ENCODE assay signal across 8 mouse cellular contexts in genomic region chr12:98258845-98259517, GRCm38 (mm10). TPM values are rescaled to one million over a fixed set of nuclear protein-coding genes. Genes with fewer than 3 reads are reported as not detected.
A peak's percentile ranks its signal among the peaks of the same experiment; 100 is the strongest.
DNase-seq lines count a peak whose midpoint lies in the region; ATAC-seq and TF ChIP-seq lines count a peak whose summit lies in the region.

TSS of gene Galc (minus strand) at chr12:98259459.

- no peaks in the 10 kb centered on the region for H3K36me3 ChIP-seq in limb, embryonic 13.5 days
- H3K36me3 ChIP-seq in midbrain, embryonic 15.5 days (replicated peaks) = no peaks in the 10 kb centered on the region

- 0 out of 2 replicates have a peak, but pooled peaks cover 4% of the 10 kb centered on the region for H3K4me1 ChIP-seq in embryonic fibroblast, embryonic 13.5 days (ENCODE audit: control insufficient read depth, insufficient read depth, low read length)
- peaks cover 4% of the 10 kb centered on the region; the same call in 1 of the 2 replicates for H3K4me1 ChIP-seq in limb, embryonic 13.5 days
- H3K4me1 ChIP-seq in midbrain, embryonic 15.5 days = peaks cover 15% of the 10 kb centered on the region

- H3K27me3 ChIP-seq in limb, embryonic 13.5 days = no peaks in the 10 kb centered on the region
- H3K27me3 ChIP-seq in midbrain, embryonic 15.5 days (replicated peaks) = no peaks in the 10 kb centered on the region

- DNase-seq in A20 (ENCODE audit: low read depth, low spot score) = peak; percentile 91
- DNase-seq in brain, adult 2 months (ENCODE audit: low read depth, low spot score) = peak; percentile 95
- peak; percentile 82 to 90 for DNase-seq in heart, adult 9 months (ENCODE audit: low spot score in 2 of 2)
- peak; percentile 93 for DNase-seq in kidney, adult 9 months
- peak; percentile 74 to 83 for DNase-seq in spleen, adult 18-20 months

- peak; percentile 93 for ATAC-seq in limb, embryonic 13.5 days (ENCODE audit: low FRiP score, low read depth)
- ATAC-seq in midbrain, embryonic 15.5 days (replicated peaks) = peak; percentile 95

- peak; percentile 47 for TF ChIP-seq POLR2A in embryonic fibroblast, embryonic 13.5 days (IDR thresholded peaks at IDR 0.05; ENCODE audit: low read depth, low read length)

- peak within 1 kb of the TSS; percentile 70 for H3K4me2 ChIP-seq in limb, embryonic 13.5 days (replicated peaks)
- peak within 1 kb of the TSS; percentile 69 for H3K4me2 ChIP-seq in midbrain, embryonic 15.5 days

- no peak for TF ChIP-seq CTCF in embryonic fibroblast, embryonic 13.5 days (IDR thresholded peaks at IDR 0.05; ENCODE audit: borderline replicate concordance, insufficient read depth, low read length)

- peak within 1 kb of the TSS; percentile 93 for H3K9ac ChIP-seq in limb, embryonic 13.5 days
- H3K9ac ChIP-seq in midbrain, embryonic 15.5 days = peak within 1 kb of the TSS; percentile 78

- WGBS in limb, embryonic 13.5 days = under 1% methylated on average over 71 of the region's 76 CpGs
- WGBS in midbrain, embryonic 15.5 days = under 1% methylated on average over 75 of the region's 76 CpGs

- H3K27ac ChIP-seq in embryonic fibroblast, embryonic 13.5 days (ENCODE audit: insufficient read depth, low read length) = peak within 1 kb of the TSS; percentile 44
- peak within 1 kb of the TSS; percentile 91 for H3K27ac ChIP-seq in limb, embryonic 13.5 days
- H3K27ac ChIP-seq in midbrain, embryonic 15.5 days = peak within 1 kb of the TSS; percentile 94

- no peaks in the 10 kb centered on the region for H3K9me3 ChIP-seq in limb, embryonic 13.5 days
- H3K9me3 ChIP-seq in midbrain, embryonic 15.5 days = no peaks in the 10 kb centered on the region

- peak within 1 kb of the TSS; percentile 61 for H3K4me3 ChIP-seq in embryonic fibroblast, embryonic 13.5 days (ENCODE audit: insufficient read depth, low read length)
- peak within 1 kb of the TSS; percentile 78 for H3K4me3 ChIP-seq in limb, embryonic 13.5 days
- H3K4me3 ChIP-seq in midbrain, embryonic 15.5 days = peak within 1 kb of the TSS; percentile 61

RNA-seq across cellular contexts. Expression of gene Galc, which starts in this region (rescaled TPM):
- 14.0 and 16.8 TPM in 2 replicates for polyA plus RNA-seq in embryonic fibroblast, embryonic 13.5 days (2011; ENCODE audit: insufficient read length, low read depth, missing spikeins)
- polyA plus RNA-seq in limb, embryonic 13.5 days (2015; fragmentation: Nextera tagmentation; extraction: Ambion mirVana) = 8.1 and 8.6 TPM in 2 replicates
- 10.0 and 10.7 TPM in 2 replicates for polyA plus RNA-seq in midbrain, embryonic 15.5 days (2015; fragmentation: Nextera tagmentation; extraction: Ambion mirVana)

Comparison
In these comparisons a context has a peak if more than half of its experiments do, and no peak if none do; other contexts are left out.
1. Peak in every context shown above with its lines: DNase-seq, ATAC-seq, H3K4me3 ChIP-seq and H3K27ac ChIP-seq.
2. H3K27ac ChIP-seq: peak in every context shown above with its lines; median percentile 94 in midbrain, embryonic 15.5 days; 91 in limb, embryonic 13.5 days; 44 in embryonic fibroblast, embryonic 13.5 days.